Mouse (Mus musculus) 416B (cell line): Measurements from ENCODE around the gene Mcoln2.

ENCODE experiments used
- DNase-seq: peaks from one replicate; pipeline ENCODE4 v3.0.0; 2011; ENCODE audit warnings: low read depth

The Mcoln2 gene

DNA sequence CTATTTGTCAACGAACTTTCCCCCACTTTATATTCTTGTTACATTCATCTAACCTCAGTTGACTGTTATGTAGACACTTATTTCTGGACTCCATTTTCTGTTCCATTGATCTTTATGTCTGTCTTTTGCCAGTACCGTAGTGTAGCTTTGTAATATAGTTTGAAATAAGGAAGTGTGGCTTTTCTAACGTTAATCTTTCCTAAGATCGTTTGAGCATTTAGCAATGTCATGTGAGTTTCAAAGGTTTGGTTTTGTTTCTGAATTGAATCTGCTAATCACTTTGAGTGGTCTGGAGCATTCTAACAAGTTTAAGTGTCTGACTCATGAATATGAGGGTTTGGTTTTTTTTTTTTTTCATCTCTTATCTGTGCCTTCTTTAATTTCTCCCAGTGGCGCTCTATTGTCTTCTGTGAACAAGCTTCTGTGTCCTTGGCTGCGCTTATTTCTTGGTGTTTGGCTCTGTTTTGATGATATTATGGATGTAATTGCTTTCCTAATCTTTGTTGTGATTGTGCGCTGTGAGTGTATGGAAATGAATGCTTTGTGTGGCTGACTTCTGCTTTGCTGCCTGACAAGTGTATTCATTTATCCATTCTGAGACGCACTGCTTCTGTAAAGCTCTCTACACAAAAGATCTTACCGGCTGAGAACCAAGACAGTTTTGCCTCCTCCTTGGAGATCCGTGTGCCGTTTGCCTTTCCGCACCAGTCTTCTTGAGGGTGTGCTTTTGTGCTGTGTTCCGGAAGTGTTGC lies 79.1 kb downstream of the Mcoln2 start:
- peak; percentile 5 for DNase-seq

DNA sequence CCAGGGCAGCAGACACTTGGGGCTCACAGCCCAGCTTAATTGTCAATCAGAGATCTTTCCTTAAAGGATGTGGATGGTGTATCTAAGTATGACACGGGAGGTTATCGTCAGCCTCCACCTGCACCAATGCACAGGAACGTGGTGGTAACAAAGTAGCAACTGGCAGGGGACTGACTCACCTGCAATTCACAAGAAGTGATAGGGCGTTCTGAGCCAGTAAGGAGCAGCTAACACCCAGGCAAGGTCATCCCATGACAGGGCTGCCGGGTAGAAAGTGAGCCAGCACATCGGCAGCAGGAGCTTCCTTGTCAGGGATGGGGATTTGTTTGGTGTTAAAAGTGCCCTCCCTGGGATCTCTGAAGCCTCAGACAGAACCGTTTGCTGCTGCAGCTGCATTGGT lies 83.1 kb downstream of the Mcoln2 start:
- DNase-seq: no peak

DNA sequence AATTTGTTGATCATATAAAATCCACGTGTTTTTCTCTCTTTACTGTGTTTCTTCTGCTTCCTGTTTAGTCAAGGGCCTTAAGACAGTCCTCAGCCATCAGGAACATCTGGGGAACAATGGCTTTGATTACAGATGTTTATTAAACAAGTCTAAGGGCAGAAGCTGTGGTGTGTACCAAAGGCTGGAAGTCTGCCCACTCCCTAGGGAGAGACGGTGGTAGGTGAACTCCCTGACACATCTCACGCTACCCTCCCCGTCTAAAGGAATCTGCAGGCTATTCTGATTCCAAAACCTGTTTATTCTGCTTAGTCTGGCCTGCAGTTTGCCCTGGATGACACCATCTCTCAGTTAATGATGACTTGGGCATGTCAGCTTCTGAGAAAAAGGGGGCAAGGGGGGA lies 84.1 kb downstream of the Mcoln2 start:
- no peak for DNase-seq

DNA sequence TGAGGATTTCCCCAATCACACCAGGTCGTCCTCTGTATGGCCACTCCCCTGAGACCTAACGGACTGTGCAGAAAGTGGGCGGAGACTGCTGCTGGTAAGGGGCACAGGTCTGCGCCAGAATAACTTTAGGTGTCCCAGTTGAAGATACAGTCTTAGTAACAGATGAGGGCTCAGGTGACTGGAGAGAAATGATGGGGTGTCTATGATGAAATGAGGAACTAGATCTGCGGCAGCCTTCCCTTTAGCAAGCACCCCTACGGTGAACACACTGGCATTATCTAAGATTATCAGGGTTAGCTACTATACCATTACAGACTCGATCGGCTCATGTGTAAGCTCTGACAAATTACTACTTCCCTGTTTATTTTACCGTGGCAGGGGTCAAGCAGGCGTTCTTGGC lies 84.9 kb downstream of the Mcoln2 start:
- no peak for DNase-seq

DNA sequence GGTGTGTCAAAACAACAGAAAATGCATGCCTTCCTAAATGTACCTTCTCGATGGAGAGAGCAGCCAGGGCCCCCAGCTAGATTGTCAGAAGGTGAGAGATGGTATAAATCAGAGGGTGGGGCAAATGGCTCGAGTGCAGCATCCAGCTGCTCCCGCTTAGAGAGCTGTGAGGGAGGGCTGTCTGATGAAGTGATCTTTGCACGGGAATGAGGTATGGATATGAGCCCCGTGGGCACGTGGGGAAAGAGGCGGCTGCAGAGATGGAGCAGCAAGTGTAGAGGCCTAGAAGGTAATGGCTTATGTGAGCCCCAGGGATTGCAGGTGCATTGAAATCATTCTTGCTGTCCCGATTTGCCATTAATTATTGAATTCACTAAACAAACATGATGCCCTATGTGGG lies 86.6 kb downstream of the Mcoln2 start:
- DNase-seq: no peak

DNA sequence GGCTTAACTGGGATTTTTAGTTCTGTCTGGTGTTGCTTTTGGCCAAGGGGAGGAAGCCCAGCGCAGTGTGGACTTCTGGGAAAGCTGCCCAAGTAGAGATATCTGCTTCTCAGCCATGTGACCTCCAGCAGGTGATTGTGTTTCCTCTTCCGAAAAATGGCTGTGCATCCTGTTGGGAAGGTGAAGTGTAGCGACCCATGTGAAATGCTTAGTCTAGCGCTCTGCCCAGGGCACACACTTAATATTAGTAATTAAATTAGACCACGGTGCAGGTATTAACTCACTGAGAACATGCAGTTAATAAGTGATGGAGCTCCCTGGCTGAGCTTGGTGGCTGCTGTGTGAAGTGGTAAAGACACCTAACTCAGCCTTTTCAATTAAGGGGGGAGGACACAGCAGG lies 88.0 kb downstream of the Mcoln2 start:
- no peak for DNase-seq

DNA sequence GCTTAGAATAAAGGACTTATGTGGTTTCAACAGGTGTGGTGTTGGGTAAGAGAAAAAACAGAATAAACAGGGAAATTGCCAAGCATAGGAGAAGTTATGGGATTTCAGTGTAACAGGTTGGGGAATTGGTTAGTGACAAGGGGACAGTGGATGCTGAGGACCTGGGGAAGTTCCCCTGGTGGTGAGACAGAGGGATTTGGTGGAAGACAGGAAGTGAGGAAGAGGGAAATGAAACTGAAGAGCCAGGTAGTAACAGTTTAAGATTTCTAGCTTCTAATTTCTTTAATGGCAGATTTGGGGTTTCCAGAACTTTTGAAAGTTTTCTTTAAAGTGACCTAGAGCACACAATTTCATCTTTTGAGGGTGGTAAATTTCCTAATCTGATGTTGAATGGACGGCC lies 95.0 kb downstream of the Mcoln2 start:
- no peak for DNase-seq
